Mouse (Mus musculus) midbrain, postnatal 0 days (tissue): ENCODE measurements around the gene Prph2. TPM values are rescaled to one million over a fixed set of nuclear protein-coding genes. Genes with fewer than 3 reads are reported as not detected.

Experiments
- ATAC-seq: fragments of 200-750 bp; cut with Nextera tagmentation; 2 replicates; pipeline ENCODE4 v1.8.0; 2017; ENCODE audit warnings: moderate number of reproducible peaks, mild to moderate bottlenecking, moderate TSS enrichment, moderate library complexity; ENCODE audit not compliant: low FRiP score
- DNase-seq: peaks from one replicate; pipeline ENCODE4 v3.0.0-alpha.2; 2015; ENCODE audit warnings: low spot score
- H3K27ac ChIP-seq: fragments of 300-500 bp; sonication (generic); 2 replicates; pipeline ENCODE4 v1.5.1; 2014; ENCODE audit warnings: low read depth, mild to moderate bottlenecking, low read length, mixed read lengths
- H3K27me3 ChIP-seq: fragments of 300-500 bp; sonication (generic); 2 replicates; pipeline ENCODE4 v1.6.1; 2014; ENCODE audit warnings: low read length, control low read depth, mixed read lengths; ENCODE audit not compliant: insufficient read depth
- H3K36me3 ChIP-seq: fragments of 300-500 bp; sonication (generic); 2 replicates; pipeline ENCODE4 v1.6.1; 2014; ENCODE audit warnings: low read length, control low read depth, mixed read lengths; ENCODE audit not compliant: insufficient read depth
- H3K4me1 ChIP-seq: fragments of 300-500 bp; sonication (generic); 2 replicates; pipeline ENCODE4 v1.6.1; 2014; ENCODE audit warnings: mild to moderate bottlenecking, control low read depth, antibody characterized with exemption, low read length, mixed read lengths; ENCODE audit not compliant: insufficient read depth
- H3K4me2 ChIP-seq: fragments of 300-500 bp; sonication (generic); 2 replicates; pipeline ENCODE4 v1.6.1; 2014; ENCODE audit warnings: low read depth, mild to moderate bottlenecking, low read length, mixed read lengths; ENCODE audit not compliant: poor library complexity, severe bottlenecking
- H3K4me3 ChIP-seq: fragments of 300-500 bp; sonication (generic); 2 replicates; pipeline ENCODE4 v1.5.1; 2014; ENCODE audit warnings: low read depth, mild to moderate bottlenecking, low read length, moderate library complexity
- H3K9ac ChIP-seq: fragments of 300-500 bp; sonication (generic); replicated peaks from 2 replicates; pipeline ENCODE4 v1.6.1; 2014; ENCODE audit warnings: mild to moderate bottlenecking, low read length, moderate library complexity, mixed read lengths; ENCODE audit not compliant: poor library complexity, severe bottlenecking
- H3K9me3 ChIP-seq: fragments of 300-500 bp; sonication (generic); 2 replicates; pipeline ENCODE4 v1.6.1; 2016; ENCODE audit warnings: low read length, control low read depth
- CTCF ChIP-seq: IDR thresholded peaks from 2 replicates; pipeline ENCODE4 v1.5.1; 2016; ENCODE audit warnings: antibody characterized with exemption, mild to moderate bottlenecking
- WGBS: fragments of 180-500 bp; shearing (Covaris S2); extraction: QIAGEN DNeasy Blood & Tissue Kit; methylation state at CpG from one replicate; pipeline ENCODE4 v1.1.7; 2014; 5-methylcytosine and 5-hydroxymethylcytosine counted together
- polyA plus RNA-seq: library from polyadenylated mRNA; unstranded; fragments of >200 nt; fragmentation: Nextera tagmentation; extraction: Ambion mirVana; gene quantifications from 2 replicates; pipeline ENCODE4 v1.2.1, GENCODE M21; 2015
- total RNA-seq: library from RNA; depleted of rRNA; stranded (reverse); fragments of >200 nt; gene quantifications from 2 replicates; pipeline ENCODE4 v1.2.3, GENCODE M21; 2014

Prph2 gene
- total and polyA plus RNA-seq, 2 experiments from 2014 or later = not detected

DNA sequence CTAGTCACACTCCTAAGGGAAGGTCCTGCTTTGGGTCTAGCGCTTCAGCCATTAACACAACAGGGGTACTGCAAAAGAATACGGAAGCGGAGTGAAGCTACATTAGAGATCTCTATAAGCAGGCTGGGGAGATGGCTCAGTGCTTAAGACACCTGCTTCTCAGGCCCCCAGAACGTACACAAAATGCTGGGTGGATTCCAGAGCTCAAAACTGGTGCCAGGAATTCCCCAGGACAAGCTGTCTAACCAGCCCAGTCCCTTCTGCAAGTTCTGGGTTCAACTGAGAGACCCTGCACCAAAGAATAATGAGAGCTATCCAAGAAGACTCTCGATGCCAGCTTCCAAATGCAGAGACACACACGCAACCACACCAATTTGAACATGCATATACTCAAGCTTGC lies 28.5 kb upstream of the Prph2 start:
- no peak overlapping the region for H3K4me3 ChIP-seq
- 87% methylated on average over 6 of the region's 6 CpGs for WGBS
- no peak overlapping the region for H3K9ac ChIP-seq
- H3K27ac ChIP-seq = no peak overlapping the region
- TF ChIP-seq CTCF = no peak
- H3K4me1 ChIP-seq = no peaks in the 10 kb centered on the region
- no peak for DNase-seq
- H3K4me2 ChIP-seq = no peak overlapping the region
- ATAC-seq = no peak
- H3K36me3 ChIP-seq = no peaks in the 10 kb centered on the region
- no peaks in the 10 kb centered on the region for H3K27me3 ChIP-seq
- H3K9me3 ChIP-seq = no peaks in the 10 kb centered on the region

DNA sequence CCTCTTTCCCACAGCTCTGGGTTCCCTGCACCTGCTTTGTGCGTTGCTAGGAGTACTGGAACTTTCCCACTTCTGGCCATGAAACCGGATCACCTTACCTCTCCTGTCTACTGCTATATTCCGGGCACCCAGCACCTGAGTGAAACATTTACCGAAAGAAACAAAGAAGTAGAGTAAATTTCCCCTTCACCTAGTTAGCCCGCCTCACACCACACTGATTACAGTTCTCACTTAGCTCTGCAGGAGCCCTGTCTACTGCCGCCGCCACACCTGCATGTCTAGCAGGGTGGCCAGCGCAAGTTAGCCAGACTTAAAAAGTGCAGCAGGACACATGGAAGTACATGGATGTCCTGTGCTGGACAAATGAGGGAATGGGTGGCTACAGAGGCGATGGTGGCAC lies 27.2 kb upstream of the Prph2 start:
- 93% methylated on average over 9 of the region's 9 CpGs for WGBS
- TF ChIP-seq CTCF = no peak

DNA sequence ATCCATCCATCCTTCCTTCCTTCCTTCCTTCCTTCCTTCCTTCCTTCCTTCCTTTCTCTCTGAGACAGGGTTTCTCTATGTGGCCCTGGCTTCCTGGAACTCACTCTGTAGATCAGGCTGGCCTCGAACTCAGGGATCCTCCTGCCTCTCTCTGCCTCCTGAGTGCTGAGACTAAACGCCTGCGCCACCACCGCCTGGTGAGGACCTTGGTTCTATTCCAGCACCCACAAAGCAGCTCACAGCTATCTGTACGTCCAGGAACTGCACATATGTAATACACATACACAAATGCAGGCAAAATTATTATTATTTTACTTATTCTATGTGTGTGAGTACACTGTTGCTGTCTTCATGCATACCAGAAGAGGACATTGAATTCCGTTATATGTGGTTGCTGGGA lies 25.5 kb upstream of the Prph2 start:
- WGBS = 97% methylated on average over 6 of the region's 6 CpGs
- H3K4me3 ChIP-seq = no peak overlapping the region
- ATAC-seq (no peak), DNase-seq (no peak)
- no peak overlapping the region for H3K27ac ChIP-seq
- TF ChIP-seq CTCF = no peak
- no peaks in the 10 kb centered on the region for H3K4me1 ChIP-seq
- no peak overlapping the region for H3K4me2 ChIP-seq
- no peaks in the 10 kb centered on the region for H3K9me3 ChIP-seq
- no peaks in the 10 kb centered on the region for H3K27me3 ChIP-seq
- H3K9ac ChIP-seq = no peak overlapping the region
- no peaks in the 10 kb centered on the region for H3K36me3 ChIP-seq

More for the DNA sequence above, 27.2 kb upstream of the Prph2 start:
- no peaks in the 10 kb centered on the region for H3K9me3 ChIP-seq
- H3K4me2 ChIP-seq = no peak overlapping the region
- no peaks in the 10 kb centered on the region for H3K36me3 ChIP-seq
- no peak overlapping the region for H3K9ac ChIP-seq
- H3K27ac ChIP-seq = no peak overlapping the region
- DNase-seq (no peak), ATAC-seq (no peak)
- H3K4me3 ChIP-seq = no peak overlapping the region
- H3K4me1 ChIP-seq = no peaks in the 10 kb centered on the region
- H3K27me3 ChIP-seq = no peaks in the 10 kb centered on the region

DNA sequence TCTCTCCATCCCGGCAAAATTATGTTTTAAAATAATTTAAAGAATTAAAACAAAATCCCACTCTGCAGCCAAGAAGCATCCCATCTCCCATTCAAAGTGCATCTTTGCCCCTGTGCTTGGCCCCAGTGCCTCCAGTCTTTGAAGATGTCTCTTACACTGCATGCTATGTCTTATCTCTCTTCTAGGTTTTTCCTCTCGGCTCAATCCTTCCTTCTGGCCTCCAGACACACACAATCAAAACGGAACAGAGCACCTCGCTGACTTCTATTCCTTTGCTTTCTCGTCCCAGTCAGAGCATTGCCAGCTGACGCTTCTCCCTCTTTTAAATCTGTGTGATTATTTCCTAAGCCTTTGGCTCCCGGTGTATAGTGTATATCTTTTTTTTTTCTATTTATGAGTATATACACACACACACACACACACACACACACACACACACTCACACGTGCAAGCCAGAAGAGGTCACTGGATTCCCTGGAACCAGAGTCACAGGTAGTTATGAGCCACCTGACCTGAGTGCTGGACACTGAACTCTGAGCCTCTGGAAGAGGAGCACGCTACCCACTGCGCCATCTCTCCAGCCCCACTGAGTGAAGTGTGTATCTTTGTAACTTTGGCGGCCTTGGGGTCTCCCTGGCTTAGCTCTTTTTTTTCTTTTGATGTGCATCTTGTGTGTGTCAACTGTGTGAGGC lies 24.9 kb upstream of the Prph2 start:
- Histone ChIP-seq H3K27ac (no peak overlapping the region), H3K9me3 (no peaks in the 10 kb centered on the region), H3K36me3 (no peaks in the 10 kb centered on the region), H3K4me3 (no peak overlapping the region), H3K4me1 (no peaks in the 10 kb centered on the region), H3K9ac (no peak overlapping the region; the same call in 1 of the 2 replicates), H3K4me2 (no peak overlapping the region), H3K27me3 (no peaks in the 10 kb centered on the region)
- no peak for ATAC-seq
- 76% methylated on average over 11 of the region's 11 CpGs for WGBS
- DNase-seq = no peak
- TF ChIP-seq CTCF = no peak

DNA sequence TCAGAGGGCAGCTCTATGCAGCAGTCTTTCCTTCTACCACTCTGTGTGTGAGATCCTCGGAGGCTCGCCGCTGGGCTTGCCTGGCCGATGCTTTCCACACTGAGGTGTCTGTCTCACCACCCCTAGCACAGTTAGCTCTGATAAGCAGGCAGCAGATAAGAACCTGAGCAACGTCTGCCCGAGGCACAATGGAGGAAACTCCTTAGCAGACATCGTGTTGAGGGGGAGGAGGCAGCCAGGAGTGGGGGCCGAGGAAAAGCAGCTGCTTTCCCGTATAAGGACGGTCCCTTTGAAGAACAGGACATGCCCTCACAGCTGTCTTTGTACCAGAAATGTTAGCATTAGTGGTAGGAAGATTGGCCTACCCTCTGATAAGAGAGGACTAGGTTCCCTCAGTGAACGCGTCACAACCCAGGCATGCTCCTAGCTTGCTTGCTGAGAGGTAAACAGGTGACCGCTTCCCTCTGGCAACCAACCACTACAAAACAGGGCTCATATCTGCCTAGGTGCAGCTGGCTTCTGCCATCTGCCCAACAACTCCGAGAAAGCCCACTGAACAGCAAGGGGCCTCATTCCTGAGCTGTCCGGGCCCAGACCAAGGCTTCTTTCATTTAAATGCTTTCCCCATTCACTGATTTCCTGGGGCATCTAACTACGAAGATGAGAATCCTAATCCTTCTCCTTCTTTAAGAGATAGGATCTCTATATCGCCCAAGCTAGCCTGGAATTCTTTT lies 24.2 kb upstream of the Prph2 start:
- H3K36me3 ChIP-seq = no peaks in the 10 kb centered on the region
- DNase-seq = no peak
- no peak overlapping the region; the same call in 1 of the 2 replicates for H3K9ac ChIP-seq
- no peak for ATAC-seq
- no peaks in the 10 kb centered on the region for H3K27me3 ChIP-seq
- no peaks in the 10 kb centered on the region for H3K4me1 ChIP-seq
- H3K9me3 ChIP-seq = no peaks in the 10 kb centered on the region
- 58% methylated on average over 17 of the region's 17 CpGs for WGBS
- no peak overlapping the region for H3K4me2 ChIP-seq
- TF ChIP-seq CTCF = no peak
- H3K27ac ChIP-seq = no peak overlapping the region
- H3K4me3 ChIP-seq = no peak overlapping the region
